Mouse (Mus musculus) ovary, postnatal 10 days (tissue): Measurements from ENCODE around the gene Bdh1.

Experiments
- DNase-seq: peaks from one replicate; pipeline ENCODE4 v3.0.0; 2022; ENCODE audit warnings: low spot score

Bdh1 gene

GRCm38 (mm10) chr16:31501751-31502365 is 79.8 kb downstream of the Bdh1 start:
- DNase-seq: no peak

GRCm38 (mm10) chr16:31506665-31507456 is 84.8 kb downstream of the Bdh1 start:
- no peak for DNase-seq

- DNase-seq: no peak
These were observed 85.3 kb downstream of the Bdh1 start for GRCm38 (mm10) chr16:31507457-31507755.

- no peak for DNase-seq
These were observed 85.9 kb downstream of the Bdh1 start for GRCm38 (mm10) chr16:31507794-31508526.
